ENCODE assay signal across 11 mouse cellular contexts in the genomic region with DNA sequence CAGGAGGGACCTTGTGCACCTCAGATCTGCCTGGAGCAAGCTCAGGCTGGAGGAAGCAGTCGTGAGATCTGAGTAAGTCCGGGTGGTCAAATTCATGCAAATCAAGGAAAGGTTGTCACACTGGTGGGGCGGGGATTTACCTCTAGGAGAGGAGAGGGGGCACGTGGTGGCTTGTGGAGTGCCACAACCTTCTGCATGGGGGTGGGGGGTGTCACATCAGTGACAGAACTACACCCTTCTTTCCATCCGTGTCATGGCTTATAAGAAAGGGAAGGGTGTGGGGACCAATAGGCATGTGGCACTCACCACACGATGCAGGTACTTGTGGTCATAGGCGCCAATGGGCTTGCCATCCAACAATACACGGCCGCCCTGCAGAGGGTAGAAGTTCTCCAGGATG. TPM values are rescaled to one million over a fixed set of nuclear protein-coding genes. Genes with fewer than 3 reads are reported as not detected.
DNase-seq lines count a peak whose midpoint lies in the region; ATAC-seq and TF ChIP-seq lines count a peak whose summit lies in the region.
"Had no signal": no experiment of that assay in that cellular context is flagged by ENCODE, and none has a peak within 500 bp of the region (broad histone marks: within the 10 kb centered on the region; RNA-seq: fewer than 3 reads in every experiment).

No protein-coding gene starts in this region.

- H3K9me3 ChIP-seq in limb, embryonic 13.5 days, result no peaks in the 10 kb centered on the region
- no peaks in the 10 kb centered on the region for H3K9me3 ChIP-seq in limb, embryonic 10.5 days (replicated peaks)
- no peaks in the 10 kb centered on the region for H3K9me3 ChIP-seq in liver, embryonic 16.5 days (replicated peaks; ENCODE audit: control insufficient read depth, low read length)
- H3K9me3 ChIP-seq in stomach, postnatal 0 days (ENCODE audit: control insufficient read depth, low read length), result no peaks in the 10 kb centered on the region
- no peaks in the 10 kb centered on the region for H3K9me3 ChIP-seq in neural tube, embryonic 15.5 days (replicated peaks)
- H3K9me3 ChIP-seq: G1E; midbrain, embryonic 12.5 days had no signal

- 0 out of 2 replicates have a peak overlapping the region, but pooled peaks have one; percentile 33 for H3K27ac ChIP-seq in limb, embryonic 13.5 days
- H3K27ac ChIP-seq in limb, embryonic 10.5 days, result no peak overlapping the region; the same call in 1 of the 2 replicates
- peak overlapping the region; percentile 31 for H3K27ac ChIP-seq in liver, embryonic 16.5 days (ENCODE audit: low read length)
- H3K27ac ChIP-seq in stomach, postnatal 0 days (replicated peaks), result peak overlapping the region; percentile 78
- H3K27ac ChIP-seq in neural tube, embryonic 15.5 days (replicated peaks), result no peak overlapping the region
- H3K27ac ChIP-seq: midbrain, embryonic 12.5 days had no signal

- WGBS in limb, embryonic 13.5 days, result 71% methylated on average over 9 of the region's 9 CpGs
- WGBS in limb, embryonic 10.5 days, result 66% methylated on average over 9 of the region's 9 CpGs
- WGBS in liver, embryonic 16.5 days (ENCODE audit: insufficient replicate concordance), result 44% methylated on average over 9 of the region's 9 CpGs
- 58% methylated on average over 9 of the region's 9 CpGs for WGBS in stomach, postnatal 0 days
- 75% methylated on average over 9 of the region's 9 CpGs for WGBS in neural tube, embryonic 15.5 days

- peaks cover 17% of the 10 kb centered on the region for H3K4me1 ChIP-seq in limb, embryonic 13.5 days
- peaks cover 59% of the 10 kb centered on the region for H3K4me1 ChIP-seq in limb, embryonic 10.5 days
- peaks cover 19% of the 10 kb centered on the region for H3K4me1 ChIP-seq in liver, embryonic 16.5 days (ENCODE audit: control insufficient read depth, low read depth, low read length)
- H3K4me1 ChIP-seq in stomach, postnatal 0 days (replicated peaks; ENCODE audit: control insufficient read depth, insufficient read depth), result peaks cover 4% of the 10 kb centered on the region; the same call in 1 of the 2 replicates
- H3K4me1 ChIP-seq in neural tube, embryonic 15.5 days, result peaks cover 34% of the 10 kb centered on the region; the same call in 1 of the 2 replicates

- DNase-seq in limb, embryonic 10.5 days (ENCODE audit: low spot score), result no peak
- peak; percentile 52 for DNase-seq in stomach, postnatal 0 days (ENCODE audit: low spot score)
- DNase-seq in adrenal gland, adult 18-20 months (ENCODE audit: low spot score in 2 of 2), result no peak
- DNase-seq: kidney, adult 11 months; layer of hippocampus, postnatal 36 days had no signal

- no peak for TF ChIP-seq EP300 in stomach, postnatal 0 days (optimal IDR thresholded peaks at IDR 0.05)

- H3K36me3 ChIP-seq in limb, embryonic 13.5 days, result no peaks in the 10 kb centered on the region
- H3K36me3 ChIP-seq in limb, embryonic 10.5 days, result no peaks in the 10 kb centered on the region
- no peaks in the 10 kb centered on the region for H3K36me3 ChIP-seq in liver, embryonic 16.5 days (ENCODE audit: control insufficient read depth, insufficient read depth)
- no peaks in the 10 kb centered on the region for H3K36me3 ChIP-seq in stomach, postnatal 0 days (ENCODE audit: control insufficient read depth, insufficient read depth, low read length)
- H3K36me3 ChIP-seq in neural tube, embryonic 15.5 days, result no peaks in the 10 kb centered on the region; the same call in 1 of the 2 replicates
- H3K36me3 ChIP-seq: G1E; midbrain, embryonic 12.5 days had no signal

- no peak for TF ChIP-seq CTCF in stomach, postnatal 0 days (IDR thresholded peaks at IDR 0.05; ENCODE audit: low read depth)

- H3K9ac ChIP-seq in limb, embryonic 13.5 days, result peak overlapping the region; percentile 6; the same call in 1 of the 2 replicates
- H3K9ac ChIP-seq in liver, embryonic 16.5 days (ENCODE audit: low read depth, low read length), result no peak overlapping the region
- no peak overlapping the region for H3K9ac ChIP-seq in stomach, postnatal 0 days (ENCODE audit: low read length)
- H3K9ac ChIP-seq in neural tube, embryonic 15.5 days (replicated peaks), result no peak overlapping the region
- H3K9ac ChIP-seq: midbrain, embryonic 12.5 days had no signal

- H3K27me3 ChIP-seq in limb, embryonic 13.5 days, result no peaks in the 10 kb centered on the region
- no peaks in the 10 kb centered on the region for H3K27me3 ChIP-seq in limb, embryonic 10.5 days (ENCODE audit: low read depth, poor library complexity, severe bottlenecking)
- no peaks in the 10 kb centered on the region for H3K27me3 ChIP-seq in liver, embryonic 16.5 days (ENCODE audit: control insufficient read depth, insufficient read depth, low read depth, low read length)
- H3K27me3 ChIP-seq in stomach, postnatal 0 days (ENCODE audit: control insufficient read depth, insufficient read depth, low read length), result no peaks in the 10 kb centered on the region
- no peaks in the 10 kb centered on the region for H3K27me3 ChIP-seq in neural tube, embryonic 15.5 days (replicated peaks)
- H3K27me3 ChIP-seq: midbrain, embryonic 12.5 days had no signal

- no peak for ATAC-seq in limb, embryonic 13.5 days (ENCODE audit: low FRiP score, low read depth)
- ATAC-seq in activated CD4-positive, CD25-positive, alpha-beta regulatory T cell, adult 4 months, result peak; percentile 11
- ATAC-seq in liver, embryonic 16.5 days (ENCODE audit: low read depth), result no peak
- 0 out of 2 replicates have a peak, but pooled peaks have one; percentile 22 for ATAC-seq in stomach, postnatal 0 days (ENCODE audit: low FRiP score, low TSS enrichment)
- no peak for ATAC-seq in neural tube, embryonic 15.5 days (ENCODE audit: low FRiP score)

- H3K4me3 ChIP-seq in limb, embryonic 13.5 days, result no peak overlapping the region
- H3K4me3 ChIP-seq in limb, embryonic 10.5 days, result no peak overlapping the region
- no peak overlapping the region for H3K4me3 ChIP-seq in liver, embryonic 16.5 days (ENCODE audit: low read depth, low read length)
- no peak overlapping the region for H3K4me3 ChIP-seq in stomach, postnatal 0 days (ENCODE audit: low read depth, low read length)
- H3K4me3 ChIP-seq in neural tube, embryonic 15.5 days (replicated peaks), result no peak overlapping the region
- H3K4me3 ChIP-seq: midbrain, embryonic 12.5 days had no signal

- H3K4me2 ChIP-seq in limb, embryonic 13.5 days (replicated peaks), result no peak overlapping the region
- no peak overlapping the region for H3K4me2 ChIP-seq in liver, embryonic 16.5 days (ENCODE audit: low read depth, low read length)
- no peak overlapping the region for H3K4me2 ChIP-seq in stomach, postnatal 0 days (replicated peaks; ENCODE audit: low read depth)
- H3K4me2 ChIP-seq in neural tube, embryonic 15.5 days, result no peak overlapping the region
- H3K4me2 ChIP-seq: midbrain, embryonic 12.5 days had no signal

RNA-seq across cellular contexts. Expression of a gene that starts 19.9 kb away (rescaled TPM):
- polyA plus RNA-seq in limb, embryonic 13.5 days (2015; fragmentation: Nextera tagmentation; extraction: Ambion mirVana), result 2.9 and 3.0 TPM in 2 replicates
- polyA plus RNA-seq in limb, embryonic 10.5 days (2016; fragmentation: Nextera tagmentation; extraction: Ambion mirVana), result 0.13 and 0.55 TPM in 2 replicates
- polyA plus RNA-seq in activated CD4-positive, CD25-positive, alpha-beta regulatory T cell, adult 4 months (2017; shearing (Covaris generic)), result 10 to 100 TPM; 12.0 to 23.4 TPM
- polyA plus RNA-seq in liver, embryonic 16.5 days (2015; fragmentation: Nextera tagmentation; extraction: Ambion mirVana), result 6.4 and 6.7 TPM in 2 replicates
- polyA plus RNA-seq in stomach, postnatal 0 days (2015; fragmentation: Nextera tagmentation; extraction: Ambion mirVana), result 7.7 and 8.2 TPM in 2 replicates
- total RNA-seq in adrenal gland, adult 18-20 months (2021), result 10 to 100 TPM; 10.6 to 15.2 TPM
- 22.1 and 23.2 TPM in 2 replicates for polyA plus RNA-seq in neural tube, embryonic 15.5 days (2015; fragmentation: Nextera tagmentation; extraction: Ambion mirVana)

RNA-seq across cellular contexts. Expression of a gene that starts 36.4 kb away (rescaled TPM):
- 19.4 and 21.4 TPM in 2 replicates for polyA plus RNA-seq in limb, embryonic 13.5 days (2015; fragmentation: Nextera tagmentation; extraction: Ambion mirVana)
- 13.2 and 16.2 TPM in 2 replicates for polyA plus RNA-seq in limb, embryonic 10.5 days (2016; fragmentation: Nextera tagmentation; extraction: Ambion mirVana)
- polyA plus RNA-seq in activated CD4-positive, CD25-positive, alpha-beta regulatory T cell, adult 4 months (2017; shearing (Covaris generic)), result 10 to 100 TPM; 16.3 to 21.2 TPM
- polyA plus RNA-seq in liver, embryonic 16.5 days (2015; fragmentation: Nextera tagmentation; extraction: Ambion mirVana), result 15.0 and 15.7 TPM in 2 replicates
- 19.0 and 21.0 TPM in 2 replicates for polyA plus RNA-seq in stomach, postnatal 0 days (2015; fragmentation: Nextera tagmentation; extraction: Ambion mirVana)
- 10 to 100 TPM; 42.3 to 47.0 TPM for total RNA-seq in adrenal gland, adult 18-20 months (2021)
- polyA plus RNA-seq in neural tube, embryonic 15.5 days (2015; fragmentation: Nextera tagmentation; extraction: Ambion mirVana), result 39.5 and 43.7 TPM in 2 replicates

RNA-seq across cellular contexts. Expression of a gene that starts 40.2 kb away (rescaled TPM):
- polyA plus RNA-seq in limb, embryonic 13.5 days (2015; fragmentation: Nextera tagmentation; extraction: Ambion mirVana), result 106 and 115 TPM in 2 replicates
- polyA plus RNA-seq in limb, embryonic 10.5 days (2016; fragmentation: Nextera tagmentation; extraction: Ambion mirVana), result 139 and 150 TPM in 2 replicates
- 10 to 100 TPM; 59.1 to 76.7 TPM for polyA plus RNA-seq in activated CD4-positive, CD25-positive, alpha-beta regulatory T cell, adult 4 months (2017; shearing (Covaris generic))
- 46.9 and 47.9 TPM in 2 replicates for polyA plus RNA-seq in liver, embryonic 16.5 days (2015; fragmentation: Nextera tagmentation; extraction: Ambion mirVana)
- polyA plus RNA-seq in stomach, postnatal 0 days (2015; fragmentation: Nextera tagmentation; extraction: Ambion mirVana), result 77.1 and 78.9 TPM in 2 replicates
- 10 to 100 TPM; 51.3 to 56.8 TPM for total RNA-seq in adrenal gland, adult 18-20 months (2021)
- 87.7 and 89.1 TPM in 2 replicates for polyA plus RNA-seq in neural tube, embryonic 15.5 days (2015; fragmentation: Nextera tagmentation; extraction: Ambion mirVana)

RNA-seq across cellular contexts. Expression of a gene that starts 43.6 kb away (rescaled TPM):
- polyA plus RNA-seq in limb, embryonic 13.5 days (2015; fragmentation: Nextera tagmentation; extraction: Ambion mirVana), result 40.9 and 43.7 TPM in 2 replicates
- 40.5 and 42.6 TPM in 2 replicates for polyA plus RNA-seq in limb, embryonic 10.5 days (2016; fragmentation: Nextera tagmentation; extraction: Ambion mirVana)
- polyA plus RNA-seq in activated CD4-positive, CD25-positive, alpha-beta regulatory T cell, adult 4 months (2017; shearing (Covaris generic)), result 10 to 100 TPM; 17.6 to 22.8 TPM
- polyA plus RNA-seq in liver, embryonic 16.5 days (2015; fragmentation: Nextera tagmentation; extraction: Ambion mirVana), result 14.3 and 16.3 TPM in 2 replicates
- 31.0 and 35.8 TPM in 2 replicates for polyA plus RNA-seq in stomach, postnatal 0 days (2015; fragmentation: Nextera tagmentation; extraction: Ambion mirVana)
- 100 to 1,000 TPM in 1 of 2 experiments, 10 to 100 TPM in 1; 97.2 to 127 TPM for total RNA-seq in adrenal gland, adult 18-20 months (2021)
- polyA plus RNA-seq in neural tube, embryonic 15.5 days (2015; fragmentation: Nextera tagmentation; extraction: Ambion mirVana), result 48.8 and 50.4 TPM in 2 replicates

Comparison
In these comparisons a context has a peak if more than half of its experiments do, and no peak if none do; other contexts are left out.
1. H3K27ac ChIP-seq: peak in limb, embryonic 13.5 days (single experiment), liver, embryonic 16.5 days (single experiment) and stomach, postnatal 0 days (single experiment); none in limb, embryonic 10.5 days (single experiment) and neural tube, embryonic 15.5 days (single experiment).
2. ATAC-seq: peak in activated CD4-positive, CD25-positive, alpha-beta regulatory T cell, adult 4 months (single experiment) and stomach, postnatal 0 days (single experiment); none in limb, embryonic 13.5 days (single experiment), liver, embryonic 16.5 days (single experiment) and neural tube, embryonic 15.5 days (single experiment).